Mouse (Mus musculus): Measurements from ENCODE around the gene Epn1.

GRCm38 (mm10) chr7:5116850-5117249 lies 36.8 kb downstream of the Epn1 start, which contains the start of gene Rfpl4:
- TF ChIP-seq CTCF (IDR thresholded peaks at IDR 0.05; ENCODE audit: low read depth) (no peak), EP300 (IDR thresholded peaks at IDR 0.05; ENCODE audit: low read depth) (no peak)
